Mouse (Mus musculus) cerebellum, adult 2 months (tissue): Measurements from ENCODE around the gene Lrrc36.

ENCODE experiments used
- CTCF ChIP-seq: fragments of 200-500 bp; IDR thresholded peaks from 2 replicates; pipeline ENCODE4 v1.5.1; 2011; ENCODE audit warnings: low read depth, mild to moderate bottlenecking, control low read depth, low read length, moderate library complexity, borderline replicate concordance; ENCODE audit not compliant: insufficient read depth
- POLR2A ChIP-seq: fragments of 200-500 bp; IDR thresholded peaks from 2 replicates; pipeline ENCODE4 v1.6.1; 2011; ENCODE audit warnings: low read length, control low read depth, borderline replicate concordance; ENCODE audit not compliant: insufficient read depth

DNA sequence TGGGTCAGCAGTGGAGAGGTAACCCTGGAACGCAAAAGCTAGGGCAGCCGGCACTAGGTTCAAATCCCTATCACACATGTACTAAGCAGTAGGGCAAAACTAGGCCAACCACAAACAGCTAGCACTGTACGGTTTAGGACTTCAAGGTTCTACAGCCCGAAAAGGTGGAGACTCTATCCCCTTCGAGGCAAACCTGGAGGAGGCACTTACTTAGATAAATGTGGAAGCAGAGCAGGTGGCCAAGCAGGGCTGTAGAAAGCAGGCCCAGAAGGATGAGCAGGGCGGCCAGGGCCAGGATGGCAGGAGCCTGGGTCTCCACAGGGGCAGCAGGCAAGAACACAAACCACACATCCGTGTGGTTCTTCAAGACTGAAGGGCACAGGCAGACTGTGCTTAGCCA lies 62.8 kb downstream of the Lrrc36 start:
- no peak for TF ChIP-seq CTCF
- no peak for TF ChIP-seq POLR2A
